Mouse (Mus musculus): ENCODE measurements around the gene Plekhb1. TPM values are rescaled to one million over a fixed set of nuclear protein-coding genes. Genes with fewer than 3 reads are reported as not detected.
A peak's percentile ranks its signal among the peaks of the same experiment; 100 is the strongest.

Plekhb1 gene
- polyA plus RNA-seq, 1 experiment = not detected

DNA sequence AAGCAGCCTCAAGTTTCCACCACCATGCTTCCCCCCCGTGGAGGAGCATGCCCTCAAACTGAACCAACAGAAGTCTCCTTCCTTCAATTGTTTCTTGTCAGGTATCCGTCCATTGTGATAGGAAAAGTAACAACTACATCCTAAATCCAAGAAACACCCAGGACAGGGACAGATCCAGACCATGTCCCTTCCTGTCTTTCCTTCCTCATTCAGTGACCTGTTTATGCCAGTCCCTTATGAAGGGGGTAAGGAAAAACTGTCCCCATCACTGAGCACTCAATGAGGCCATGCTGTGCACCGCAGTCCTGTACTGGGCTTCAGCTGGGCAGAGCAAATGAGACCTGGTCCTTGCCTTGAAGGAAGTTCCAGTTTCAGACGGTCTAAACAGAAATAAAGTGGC lies 13.1 kb downstream of the Plekhb1 start:
- Histone ChIP-seq H3K4me3 (replicated peaks) (no peak overlapping the region), H3K9me3 (ENCODE audit: control insufficient read depth, low read length) (no peaks in the 10 kb centered on the region), H3K4me1 (ENCODE audit: control insufficient read depth) (peaks cover 20% of the 10 kb centered on the region), H3K36me3 (ENCODE audit: control insufficient read depth) (peaks cover 32% of the 10 kb centered on the region), H3K27me3 (ENCODE audit: control insufficient read depth) (no peaks in the 10 kb centered on the region)
- TF ChIP-seq GATA1 (IDR thresholded peaks at IDR 0.05; ENCODE audit: low read length) (no peak), TAL1 (IDR thresholded peaks at IDR 0.05; ENCODE audit: low read length) (no peak)

GRCm38 (mm10) chr7:100645147-100645546 lies 17.1 kb downstream of the Plekhb1 start:
- peaks cover 20% of the 10 kb centered on the region for H3K4me1 ChIP-seq (ENCODE audit: control insufficient read depth)
- H3K9me3 ChIP-seq (ENCODE audit: control insufficient read depth, low read length) = no peaks in the 10 kb centered on the region
- peaks cover 60% of the 10 kb centered on the region for H3K36me3 ChIP-seq (ENCODE audit: control insufficient read depth)
- TF ChIP-seq TAL1 (IDR thresholded peaks at IDR 0.05; ENCODE audit: low read length) (no peak), GATA1 (IDR thresholded peaks at IDR 0.05; ENCODE audit: low read length) (no peak)
- no peak overlapping the region for H3K4me3 ChIP-seq (replicated peaks)
- H3K27me3 ChIP-seq (ENCODE audit: control insufficient read depth) = no peaks in the 10 kb centered on the region

- Histone ChIP-seq H3K27me3 (ENCODE audit: control insufficient read depth) (no peaks in the 10 kb centered on the region), H3K4me3 (replicated peaks) (no peak overlapping the region), H3K9me3 (ENCODE audit: control insufficient read depth, low read length) (no peaks in the 10 kb centered on the region), H3K36me3 (ENCODE audit: control insufficient read depth) (peaks cover 66% of the 10 kb centered on the region), H3K4me1 (ENCODE audit: control insufficient read depth) (peaks cover 20% of the 10 kb centered on the region)
- TF ChIP-seq TAL1 (IDR thresholded peaks at IDR 0.05; ENCODE audit: low read length) = no peak
- no peak for TF ChIP-seq GATA1 (IDR thresholded peaks at IDR 0.05; ENCODE audit: low read length)
Measured at GRCm38 (mm10) chr7:100642413-100642812, 19.8 kb downstream of the Plekhb1 start.

- Histone ChIP-seq H3K36me3 (ENCODE audit: control insufficient read depth) (peaks cover 68% of the 10 kb centered on the region), H3K4me1 (ENCODE audit: control insufficient read depth) (no peaks in the 10 kb centered on the region; the same call in 1 of the 2 replicates), H3K9me3 (ENCODE audit: control insufficient read depth, low read length) (no peaks in the 10 kb centered on the region), H3K4me3 (replicated peaks) (no peak overlapping the region), H3K27me3 (ENCODE audit: control insufficient read depth) (no peaks in the 10 kb centered on the region)
- TF ChIP-seq GATA1 (IDR thresholded peaks at IDR 0.05; ENCODE audit: low read length) = no peak
- TF ChIP-seq TAL1 (IDR thresholded peaks at IDR 0.05; ENCODE audit: low read length) = no peak
Measured at GRCm38 (mm10) chr7:100637657-100638056, 24.6 kb downstream of the Plekhb1 start.

DNA sequence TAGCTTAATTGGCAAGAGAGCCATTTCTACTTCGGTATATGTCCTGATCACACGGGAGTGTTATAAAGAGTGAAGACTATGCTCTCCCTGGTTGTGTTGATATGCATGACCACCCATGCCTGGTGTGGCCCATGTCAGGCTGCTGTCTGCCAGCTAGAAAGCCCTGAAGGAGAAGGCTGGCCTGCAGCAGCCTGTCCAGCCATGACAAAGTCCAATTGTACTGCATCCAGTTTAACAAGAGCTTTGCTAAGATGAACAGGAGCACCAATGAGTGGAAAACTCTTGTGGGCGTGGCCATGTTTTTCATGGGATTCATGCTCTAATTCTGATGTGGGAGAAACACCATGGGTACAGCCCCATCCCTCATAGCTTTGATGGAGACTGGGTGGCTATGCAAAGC lies 37.7 kb downstream of the Plekhb1 start:
- Histone ChIP-seq H3K36me3 (ENCODE audit: control insufficient read depth) (peaks cover 24% of the 10 kb centered on the region), H3K27me3 (ENCODE audit: control insufficient read depth) (no peaks in the 10 kb centered on the region), H3K4me1 (ENCODE audit: control insufficient read depth) (peaks cover 18% of the 10 kb centered on the region), H3K9me3 (ENCODE audit: control insufficient read depth, low read length) (no peaks in the 10 kb centered on the region), H3K4me3 (replicated peaks) (no peak overlapping the region)
- TF ChIP-seq TAL1 (IDR thresholded peaks at IDR 0.05; ENCODE audit: low read length) = no peak
- no peak for TF ChIP-seq GATA1 (IDR thresholded peaks at IDR 0.05; ENCODE audit: low read length)

GRCm38 (mm10) chr7:100622277-100622676 lies 39.9 kb downstream of the Plekhb1 start:
- H3K36me3 ChIP-seq (ENCODE audit: control insufficient read depth) = peaks cover 16% of the 10 kb centered on the region
- no peaks in the 10 kb centered on the region for H3K27me3 ChIP-seq (ENCODE audit: control insufficient read depth)
- no peaks in the 10 kb centered on the region for H3K9me3 ChIP-seq (ENCODE audit: control insufficient read depth, low read length)
- no peak overlapping the region for H3K4me3 ChIP-seq (replicated peaks)
- peaks cover 29% of the 10 kb centered on the region for H3K4me1 ChIP-seq (ENCODE audit: control insufficient read depth)
- no peak for TF ChIP-seq TAL1 (IDR thresholded peaks at IDR 0.05; ENCODE audit: low read length)
- TF ChIP-seq GATA1 (IDR thresholded peaks at IDR 0.05; ENCODE audit: low read length) = no peak

- Histone ChIP-seq H3K4me3 (replicated peaks) (peak overlapping the region; percentile 3), H3K9me3 (ENCODE audit: control insufficient read depth, low read length) (no peaks in the 10 kb centered on the region), H3K36me3 (ENCODE audit: control insufficient read depth) (peaks cover 18% of the 10 kb centered on the region), H3K4me1 (ENCODE audit: control insufficient read depth) (peaks cover 55% of the 10 kb centered on the region), H3K27me3 (ENCODE audit: control insufficient read depth) (no peaks in the 10 kb centered on the region)
- peak; percentile 52; the same call in 2 of the 3 replicates for TF ChIP-seq TAL1 (IDR thresholded peaks at IDR 0.05; ENCODE audit: low read length)
- peak; percentile 44; the same call in 1 of the 2 replicates for TF ChIP-seq GATA1 (IDR thresholded peaks at IDR 0.05; ENCODE audit: low read length)
Measured at GRCm38 (mm10) chr7:100616121-100616857, 45.9 kb downstream of the Plekhb1 start.

GRCm38 (mm10) chr7:100608910-100609309 lies 53.3 kb downstream of the Plekhb1 start:
- H3K36me3 ChIP-seq (ENCODE audit: control insufficient read depth) = peaks cover 11% of the 10 kb centered on the region
- TF ChIP-seq GATA1 (IDR thresholded peaks at IDR 0.05; ENCODE audit: low read length) (no peak), TAL1 (IDR thresholded peaks at IDR 0.05; ENCODE audit: low read length) (no peak)
- peaks cover 12% of the 10 kb centered on the region for H3K27me3 ChIP-seq (ENCODE audit: control insufficient read depth)
- H3K4me3 ChIP-seq (replicated peaks) = peak overlapping the region; percentile 97
- no peaks in the 10 kb centered on the region for H3K9me3 ChIP-seq (ENCODE audit: control insufficient read depth, low read length)
- peaks cover 33% of the 10 kb centered on the region for H3K4me1 ChIP-seq (ENCODE audit: control insufficient read depth)

DNA sequence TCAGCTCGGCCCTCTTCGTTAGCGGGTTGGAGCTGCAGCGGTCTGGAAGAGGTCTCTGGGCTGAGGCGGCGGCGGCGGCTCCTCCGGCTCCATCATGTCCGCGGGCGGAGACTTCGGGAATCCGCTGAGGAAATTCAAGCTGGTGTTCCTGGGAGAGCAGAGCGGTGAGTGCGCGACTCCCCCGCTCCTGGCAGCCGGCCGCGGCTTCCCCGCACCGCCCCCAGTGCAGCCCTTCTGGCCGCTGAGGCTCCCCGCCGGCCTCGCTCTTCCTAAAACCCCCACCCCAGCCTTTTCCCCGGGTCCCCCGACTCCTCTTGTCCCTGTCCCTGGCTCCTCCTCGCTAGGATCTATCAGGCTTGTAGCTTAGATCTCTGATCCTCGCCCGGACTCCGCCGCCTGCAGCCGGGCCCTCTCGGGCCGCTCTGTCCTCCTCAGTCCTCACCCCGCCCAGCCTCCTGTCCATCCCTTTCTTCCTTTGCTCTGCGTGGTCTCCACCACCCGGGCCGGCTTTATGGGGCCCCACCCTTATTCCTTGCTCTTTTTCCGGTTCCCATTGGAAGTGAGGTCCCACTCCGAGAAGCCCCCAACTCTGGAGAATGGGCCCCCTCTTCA lies 54.0 kb downstream of the Plekhb1 start, which contains the start of gene Mrpl48:
Gene Mrpl48, minus strand, starts transcription at position 172 of the 612 bp plus-strand sequence.
- Histone ChIP-seq H3K9me3 (ENCODE audit: control insufficient read depth, low read length) (no peaks in the 10 kb centered on the region), H3K4me1 (ENCODE audit: control insufficient read depth) (peaks cover 31% of the 10 kb centered on the region), H3K36me3 (ENCODE audit: control insufficient read depth) (peaks cover 10% of the 10 kb centered on the region), H3K27me3 (ENCODE audit: control insufficient read depth) (peaks cover 17% of the 10 kb centered on the region), H3K4me3 (replicated peaks) (peak within 1 kb of the TSS; percentile 97)
- no peak for TF ChIP-seq GATA1 (IDR thresholded peaks at IDR 0.05; ENCODE audit: low read length)

Measured in erythroblast, embryonic 14.5 days (primary cell).